Mouse (Mus musculus): ENCODE measurements around the gene Tcf19. TPM values are rescaled to one million over a fixed set of nuclear protein-coding genes. Genes with fewer than 3 reads are reported as not detected.

Gene Tcf19
- polyA plus RNA-seq, 1 experiment from 2014 or later: 14.2 TPM

DNA sequence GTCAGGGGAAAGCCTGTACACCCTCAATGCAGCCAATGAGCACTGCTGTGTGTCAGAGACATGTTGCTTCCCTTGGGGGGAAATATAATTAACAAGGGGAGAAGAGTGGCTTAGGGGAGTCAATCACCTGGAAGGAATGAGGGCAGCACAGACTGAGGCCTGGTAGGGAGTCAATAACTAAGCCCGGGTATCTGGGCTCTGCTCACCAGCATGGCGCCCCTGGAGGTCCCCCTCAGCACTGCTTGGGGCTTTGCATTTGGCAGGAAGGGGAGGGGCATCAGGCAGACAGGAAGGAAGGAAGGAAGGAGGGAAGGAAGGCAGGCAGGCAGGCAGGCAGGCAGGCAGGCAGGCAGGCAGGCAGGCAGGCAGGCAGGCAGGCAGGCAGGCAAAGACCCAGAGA lies 30.8 kb upstream of the Tcf19 start:
- Histone ChIP-seq H3K36me3 (ENCODE audit: insufficient read depth, low read length) (no peaks in the 10 kb centered on the region), H3K9me3 (ENCODE audit: low read length) (no peaks in the 10 kb centered on the region), H3K27me3 (replicated peaks; ENCODE audit: insufficient read depth, low read length) (no peaks in the 10 kb centered on the region), H3K4me2 (replicated peaks; ENCODE audit: low read depth, low read length) (no peak overlapping the region), H3K4me1 (ENCODE audit: insufficient read depth, low read depth, low read length) (peaks cover 16% of the 10 kb centered on the region), H3K4me3 (ENCODE audit: low read depth, low read length) (no peak overlapping the region), H3K27ac (ENCODE audit: low read length) (no peak overlapping the region), H3K9ac (replicated peaks; ENCODE audit: low read depth) (no peak overlapping the region)
- no peak for TF ChIP-seq CTCF (IDR thresholded peaks at IDR 0.05)
- TF ChIP-seq EP300 (IDR thresholded peaks at IDR 0.05): no peak
- ATAC-seq (no peak), DNase-seq (ENCODE audit: low spot score) (no peak)
- WGBS: 70% methylated on average over 1 of the region's 2 CpGs

DNA sequence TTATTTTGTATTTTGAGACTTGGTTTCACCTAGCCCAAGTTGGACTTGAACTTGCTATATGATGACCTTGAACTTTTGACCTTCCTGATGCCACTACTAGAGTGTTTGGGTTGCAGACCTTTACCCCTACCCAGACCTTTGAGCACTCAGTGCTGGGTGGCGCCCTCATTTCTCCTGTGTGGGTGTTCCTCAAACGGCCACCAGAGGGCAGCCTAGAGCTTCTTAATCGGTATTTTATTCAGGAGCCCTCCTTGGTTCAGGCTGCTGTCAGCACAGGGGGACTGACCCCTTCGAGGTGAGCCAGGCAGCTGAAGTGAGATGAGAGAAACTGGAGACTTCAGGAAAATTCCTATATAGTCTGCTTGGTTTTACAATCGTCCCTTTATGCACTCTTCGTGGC lies 28.1 kb upstream of the Tcf19 start:
- WGBS: 28% methylated on average over 6 of the region's 6 CpGs
- Histone ChIP-seq H3K4me1 (ENCODE audit: insufficient read depth, low read depth, low read length) (peaks cover 11% of the 10 kb centered on the region), H3K27ac (ENCODE audit: low read length) (no peak overlapping the region), H3K36me3 (ENCODE audit: insufficient read depth, low read length) (no peaks in the 10 kb centered on the region), H3K9ac (replicated peaks; ENCODE audit: low read depth) (no peak overlapping the region), H3K27me3 (replicated peaks; ENCODE audit: insufficient read depth, low read length) (no peaks in the 10 kb centered on the region), H3K4me3 (ENCODE audit: low read depth, low read length) (no peak overlapping the region), H3K4me2 (replicated peaks; ENCODE audit: low read depth, low read length) (no peak overlapping the region), H3K9me3 (ENCODE audit: low read length) (no peaks in the 10 kb centered on the region)
- DNase-seq (ENCODE audit: low spot score): peak; percentile 32
- no peak for TF ChIP-seq EP300 (IDR thresholded peaks at IDR 0.05)
- TF ChIP-seq CTCF (IDR thresholded peaks at IDR 0.05): peak; percentile 79
- ATAC-seq: 0 out of 2 replicates have a peak, but pooled peaks have one; percentile 10

DNA sequence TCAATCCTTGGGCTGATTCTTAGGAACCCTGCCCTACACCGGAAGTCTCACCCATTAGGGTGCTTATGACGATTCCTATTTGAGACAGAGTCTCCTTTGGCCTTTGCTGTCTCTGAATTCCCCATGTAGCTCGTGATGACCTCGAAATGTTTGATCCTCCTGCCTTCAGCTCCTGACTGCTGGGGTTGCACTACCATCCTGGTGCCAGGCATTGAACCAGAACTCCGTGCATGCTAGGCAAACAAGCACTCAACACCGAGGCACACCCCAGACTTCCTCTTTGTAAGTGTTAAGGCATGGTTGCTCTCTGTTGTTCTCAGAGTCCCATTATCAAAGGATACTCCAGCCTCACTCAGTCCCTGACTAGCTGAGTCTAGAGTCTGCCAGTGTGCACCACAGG lies 27.4 kb upstream of the Tcf19 start:
- no peaks in the 10 kb centered on the region for H3K36me3 ChIP-seq (ENCODE audit: insufficient read depth, low read length)
- WGBS: 54% methylated on average over 6 of the region's 6 CpGs
- H3K27ac ChIP-seq (ENCODE audit: low read length): no peak overlapping the region
- DNase-seq (ENCODE audit: low spot score): no peak
- no peak overlapping the region for H3K9ac ChIP-seq (replicated peaks; ENCODE audit: low read depth)
- H3K9me3 ChIP-seq (ENCODE audit: low read length): no peaks in the 10 kb centered on the region
- no peak for ATAC-seq
- peaks cover 9% of the 10 kb centered on the region for H3K4me1 ChIP-seq (ENCODE audit: insufficient read depth, low read depth, low read length)
- no peak for TF ChIP-seq EP300 (IDR thresholded peaks at IDR 0.05)
- no peak overlapping the region for H3K4me3 ChIP-seq (ENCODE audit: low read depth, low read length)
- no peak overlapping the region for H3K4me2 ChIP-seq (replicated peaks; ENCODE audit: low read depth, low read length)
- H3K27me3 ChIP-seq (replicated peaks; ENCODE audit: insufficient read depth, low read length): no peaks in the 10 kb centered on the region

DNA sequence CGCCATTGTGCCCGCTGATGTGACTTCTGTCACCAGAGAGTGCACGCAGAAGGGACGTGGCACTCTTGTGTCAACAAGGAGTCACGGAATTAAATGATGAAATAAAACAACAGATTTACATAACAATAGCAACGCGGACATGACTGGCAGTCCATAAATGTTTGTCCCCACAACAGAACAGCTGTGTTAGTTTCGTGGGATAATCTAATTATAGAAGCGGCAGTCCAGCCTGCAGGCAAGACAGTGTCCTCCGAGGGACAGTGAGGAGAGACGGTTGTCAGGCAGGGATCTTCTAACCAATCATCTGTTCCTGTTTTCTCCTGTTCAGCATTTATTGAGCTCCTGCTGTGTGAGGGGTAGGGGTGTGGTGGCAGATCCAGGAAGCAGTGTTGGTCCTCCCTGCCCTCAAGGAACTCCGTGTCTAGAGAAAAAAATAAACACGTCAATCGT lies 26.8 kb upstream of the Tcf19 start:
- no peak overlapping the region for H3K27ac ChIP-seq (ENCODE audit: low read length)
- H3K4me2 ChIP-seq (replicated peaks; ENCODE audit: low read depth, low read length): no peak overlapping the region
- 38% methylated on average over 14 of the region's 14 CpGs for WGBS
- no peaks in the 10 kb centered on the region for H3K36me3 ChIP-seq (ENCODE audit: insufficient read depth, low read length)
- H3K4me3 ChIP-seq (ENCODE audit: low read depth, low read length): no peak overlapping the region
- ATAC-seq: peak; percentile 58
- no peaks in the 10 kb centered on the region for H3K9me3 ChIP-seq (ENCODE audit: low read length)
- no peaks in the 10 kb centered on the region for H3K27me3 ChIP-seq (replicated peaks; ENCODE audit: insufficient read depth, low read length)
- no peak for TF ChIP-seq EP300 (IDR thresholded peaks at IDR 0.05)
- no peak for TF ChIP-seq CTCF (IDR thresholded peaks at IDR 0.05)
- peak; percentile 60 for DNase-seq (ENCODE audit: low spot score)
- H3K9ac ChIP-seq (replicated peaks; ENCODE audit: low read depth): no peak overlapping the region
- H3K4me1 ChIP-seq (ENCODE audit: insufficient read depth, low read depth, low read length): peaks cover 4% of the 10 kb centered on the region; the same call in 1 of the 2 replicates

DNA sequence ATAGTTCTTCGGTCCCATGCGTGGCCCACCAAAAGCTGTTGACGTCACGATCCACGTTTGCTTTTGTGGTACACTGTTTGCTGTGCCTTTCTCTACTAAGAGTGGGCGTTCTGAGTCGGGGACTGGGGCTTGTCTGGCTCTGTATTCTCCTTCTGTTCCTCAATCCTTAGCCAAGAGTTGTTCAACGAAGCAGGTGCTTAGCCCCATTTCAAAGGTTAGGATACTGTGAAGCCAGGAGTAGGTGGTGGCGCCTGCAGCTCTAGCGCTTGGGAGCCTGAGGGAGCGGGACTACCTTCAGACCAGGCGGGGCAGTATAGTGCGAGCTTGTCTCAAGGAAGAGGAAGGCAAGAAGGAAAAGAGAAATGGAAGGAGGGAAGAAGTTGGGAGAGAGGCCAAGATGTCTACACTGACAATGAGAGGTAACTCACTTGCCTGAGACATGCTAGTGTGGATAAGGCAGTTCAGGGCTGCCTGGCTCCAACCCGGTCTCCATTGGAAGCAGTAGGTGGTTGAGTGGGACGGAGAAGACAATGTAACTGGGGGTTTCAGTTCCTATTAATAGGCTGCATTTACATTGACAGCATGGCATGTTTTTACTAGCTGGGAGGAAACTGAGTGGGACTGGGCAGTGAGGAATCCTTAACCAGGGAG lies 26.3 kb upstream of the Tcf19 start:
- H3K9me3 ChIP-seq (ENCODE audit: low read length): no peaks in the 10 kb centered on the region
- no peaks in the 10 kb centered on the region for H3K36me3 ChIP-seq (ENCODE audit: insufficient read depth, low read length)
- no peak overlapping the region for H3K9ac ChIP-seq (replicated peaks; ENCODE audit: low read depth)
- ATAC-seq: no peak
- H3K4me3 ChIP-seq (ENCODE audit: low read depth, low read length): no peak overlapping the region
- 74% methylated on average over 15 of the region's 15 CpGs for WGBS
- no peak for TF ChIP-seq EP300 (IDR thresholded peaks at IDR 0.05)
- TF ChIP-seq CTCF (IDR thresholded peaks at IDR 0.05): no peak
- DNase-seq (ENCODE audit: low spot score): no peak
- H3K4me1 ChIP-seq (ENCODE audit: insufficient read depth, low read depth, low read length): 0 out of 2 replicates have a peak, but pooled peaks cover 3% of the 10 kb centered on the region
- H3K27me3 ChIP-seq (replicated peaks; ENCODE audit: insufficient read depth, low read length): no peaks in the 10 kb centered on the region; the same call in 1 of the 2 replicates
- H3K27ac ChIP-seq (ENCODE audit: low read length): no peak overlapping the region
- H3K4me2 ChIP-seq (replicated peaks; ENCODE audit: low read depth, low read length): no peak overlapping the region

DNA sequence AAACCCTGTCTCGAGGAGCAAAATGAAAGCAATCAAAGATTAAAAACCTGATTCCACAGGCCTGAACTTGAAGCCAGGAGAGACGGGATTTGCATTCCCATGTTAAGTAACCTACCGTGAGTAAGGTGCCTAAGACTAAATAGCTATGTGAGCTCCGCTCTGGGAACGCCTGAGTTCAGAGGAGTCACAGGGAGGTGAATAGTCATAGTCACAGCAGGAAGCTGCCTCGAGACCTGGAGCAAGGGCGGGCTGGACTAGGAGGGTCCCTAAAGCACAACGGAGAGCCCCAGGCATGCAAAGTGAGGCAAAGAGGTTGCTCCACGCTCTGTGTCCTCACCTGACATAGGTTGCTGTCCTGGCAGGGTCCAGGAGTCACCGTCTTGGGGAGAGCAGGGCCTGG lies 22.9 kb upstream of the Tcf19 start:
- H3K4me2 ChIP-seq (replicated peaks; ENCODE audit: low read depth, low read length): no peak overlapping the region
- WGBS: 52% methylated on average over 10 of the region's 10 CpGs
- 0 out of 2 replicates have a peak, but pooled peaks cover 3% of the 10 kb centered on the region for H3K4me1 ChIP-seq (ENCODE audit: insufficient read depth, low read depth, low read length)

More for the DNA sequence above, 22.9 kb upstream of the Tcf19 start:
- H3K9ac ChIP-seq (replicated peaks; ENCODE audit: low read depth): no peak overlapping the region
- no peaks in the 10 kb centered on the region for H3K36me3 ChIP-seq (ENCODE audit: insufficient read depth, low read length)
- H3K27ac ChIP-seq (ENCODE audit: low read length): no peak overlapping the region
- H3K27me3 ChIP-seq (replicated peaks; ENCODE audit: insufficient read depth, low read length): no peaks in the 10 kb centered on the region; the same call in 1 of the 2 replicates
- no peak overlapping the region for H3K4me3 ChIP-seq (ENCODE audit: low read depth, low read length)
- no peak for TF ChIP-seq EP300 (IDR thresholded peaks at IDR 0.05)
- TF ChIP-seq CTCF (IDR thresholded peaks at IDR 0.05): no peak
- DNase-seq (ENCODE audit: low spot score) (no peak), ATAC-seq (no peak)
- H3K9me3 ChIP-seq (ENCODE audit: low read length): no peaks in the 10 kb centered on the region
